Mouse (Mus musculus): ENCODE measurements at regions not wholly inside any gene's neighbourhood (a gene's known extent, or its start where the extent isn't known, plus 50 kb on each side); places are given as distances from the start of the nearest gene placed in this dataset.
"Not testable (repeated sequence)": the region's sequence is repeated elsewhere in the genome, so short reads cannot be mapped to it uniquely, and the experiment has no call there.

DNA sequence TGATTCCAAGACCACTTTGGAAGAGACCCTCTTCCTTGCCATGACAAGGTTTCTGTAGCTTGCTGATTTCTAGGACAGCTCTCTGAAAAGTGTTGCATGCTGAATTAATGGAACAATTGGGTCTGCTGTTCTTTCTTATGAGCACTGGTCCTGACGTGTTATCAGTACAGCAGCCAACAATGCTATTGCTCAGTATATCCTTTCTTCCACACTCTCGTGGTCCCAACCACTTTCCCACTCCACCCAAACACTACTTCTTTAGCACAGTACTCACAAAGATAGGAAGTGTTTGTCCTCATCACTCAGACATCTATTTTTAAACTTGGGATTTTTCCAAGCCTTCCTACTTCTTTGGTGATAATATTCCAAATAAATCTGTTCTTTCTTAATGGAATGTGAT is 233.2 kb upstream of the Klf6 start:
- DNase-seq = no peak

DNA sequence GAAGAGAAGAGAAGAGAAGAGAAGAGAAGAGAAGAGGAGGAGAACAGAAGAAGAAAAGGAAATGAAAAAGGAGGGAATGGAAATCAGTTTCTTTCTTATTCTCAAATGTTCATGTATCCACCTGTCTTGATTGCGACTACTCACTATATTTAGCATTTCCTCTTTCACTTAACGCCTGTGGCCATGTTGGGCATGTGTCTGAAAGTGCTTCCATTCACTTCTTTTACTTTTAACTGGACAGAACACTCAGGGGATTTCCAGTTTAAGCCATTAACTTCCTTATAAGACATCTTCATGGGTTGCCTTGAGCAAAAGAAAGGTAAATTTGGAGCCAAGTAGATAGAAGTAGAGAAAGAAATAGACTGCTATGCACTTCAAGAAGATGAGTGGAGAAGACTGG is 226.3 kb upstream of the Klf6 start:
- DNase-seq = no peak

DNA sequence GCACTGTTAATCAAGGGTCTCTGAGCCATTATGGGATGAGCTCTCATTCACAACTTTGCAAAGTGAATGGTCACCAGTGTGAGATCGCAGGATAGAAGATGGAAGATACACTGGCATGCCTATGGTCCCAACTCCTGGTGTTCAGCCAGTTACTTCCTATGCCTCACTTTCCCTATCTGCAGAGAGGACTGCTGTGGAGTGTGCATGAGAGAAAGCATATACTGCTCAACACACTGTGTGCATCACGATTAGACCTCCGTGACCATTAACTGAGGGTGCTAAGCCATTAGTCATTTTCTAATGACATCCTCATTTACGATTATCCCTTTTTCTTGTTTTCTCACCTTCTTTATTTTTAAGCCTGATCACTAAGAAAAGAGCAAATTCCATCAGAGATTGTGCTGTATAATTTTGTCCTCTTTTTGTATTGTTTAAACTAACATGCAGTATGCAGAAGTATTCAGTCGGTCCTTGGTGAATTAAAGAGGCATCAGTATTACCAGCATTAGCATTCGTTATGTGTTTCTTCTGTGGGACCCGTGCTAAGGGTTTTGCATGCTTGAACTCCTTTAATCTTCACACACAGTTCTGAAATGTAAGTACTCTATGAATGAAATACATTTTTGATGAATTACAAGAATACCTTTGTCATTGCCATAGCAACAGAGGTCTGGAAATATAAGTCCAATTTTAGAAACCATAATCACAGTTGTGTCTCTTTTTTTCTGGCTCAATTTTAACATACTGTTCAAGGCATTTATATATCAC is 219.4 kb upstream of the Klf6 start:
- no peak for DNase-seq

DNA sequence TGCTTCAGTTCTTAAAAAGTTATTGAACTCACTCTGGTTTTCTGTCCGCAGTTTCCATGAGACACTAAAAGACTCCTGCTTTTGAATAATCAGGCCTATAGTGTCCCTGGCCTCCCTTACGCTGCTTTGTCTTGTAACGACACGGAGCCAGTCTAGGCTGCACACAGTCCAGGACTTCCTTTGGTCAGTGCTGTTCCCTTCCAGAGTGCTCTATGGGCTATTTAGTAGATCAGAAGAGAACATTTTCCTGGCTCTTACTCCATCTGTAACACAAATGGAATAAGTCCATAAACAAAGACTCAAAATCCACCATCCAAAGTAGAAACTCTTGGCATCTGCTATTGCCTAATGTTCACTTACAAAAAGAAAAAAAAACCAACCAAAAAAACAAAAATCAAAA is 213.0 kb upstream of the Klf6 start:
- no peak for DNase-seq

DNA sequence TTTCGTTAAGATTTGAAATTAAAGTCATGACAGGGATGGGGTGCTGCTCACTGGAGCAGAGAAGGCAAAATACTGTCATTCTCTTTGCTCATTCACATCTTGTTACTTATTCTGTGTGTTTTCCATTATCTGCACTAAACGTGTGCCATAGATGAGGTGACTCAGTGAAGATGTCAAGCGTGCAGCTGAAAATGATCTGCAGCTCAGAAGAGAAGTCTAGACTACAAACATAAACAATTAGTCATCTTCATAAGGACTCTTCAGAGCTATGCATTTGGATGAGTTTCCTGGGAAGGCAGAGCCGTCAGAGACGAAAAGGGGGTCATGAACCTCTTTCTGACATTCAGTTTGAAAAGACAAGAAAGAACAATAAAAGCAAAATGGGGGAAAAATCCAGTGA is 203.7 kb upstream of the Klf6 start:
- no peak for DNase-seq

DNA sequence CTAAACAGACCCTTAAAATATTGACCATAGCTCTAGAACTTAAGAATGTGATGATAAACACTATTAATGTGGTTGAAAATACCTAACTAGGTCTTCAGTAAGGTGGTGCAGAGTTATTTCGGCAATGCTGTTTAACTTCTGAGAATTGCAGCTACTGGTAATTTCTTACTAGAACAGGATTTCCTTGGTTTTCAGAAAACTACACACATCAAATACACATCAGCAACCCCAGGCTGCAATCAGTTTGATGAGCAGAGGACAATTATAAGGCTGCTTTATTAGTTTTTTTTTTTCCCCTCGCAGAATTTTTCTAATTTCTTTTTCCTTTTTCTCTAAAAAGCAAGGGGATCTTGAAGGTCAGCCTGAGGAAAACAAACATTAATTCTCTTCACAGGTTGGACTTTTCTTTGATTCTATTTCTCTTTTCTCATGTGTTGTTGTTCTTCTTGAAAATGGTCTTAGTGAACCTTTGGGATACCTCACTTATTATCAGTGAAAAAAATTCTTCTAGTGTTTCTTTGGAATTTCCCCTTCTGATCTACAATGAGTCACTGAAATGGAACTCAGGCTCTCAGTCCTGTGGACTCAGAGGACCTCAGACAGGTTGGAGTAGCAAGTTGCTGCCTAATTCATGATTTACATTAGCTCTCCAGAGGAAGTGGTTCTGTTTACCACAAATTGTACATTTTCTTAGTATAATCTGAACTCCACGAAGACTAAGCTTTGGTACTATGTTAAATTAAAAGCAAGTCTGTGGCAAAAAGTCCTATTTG is 194.9 kb upstream of the Klf6 start:
- DNase-seq = no peak

GRCm38 (mm10) chr13:5675668-5676067 is 185.6 kb upstream of the Klf6 start:
- no peak for DNase-seq

DNA sequence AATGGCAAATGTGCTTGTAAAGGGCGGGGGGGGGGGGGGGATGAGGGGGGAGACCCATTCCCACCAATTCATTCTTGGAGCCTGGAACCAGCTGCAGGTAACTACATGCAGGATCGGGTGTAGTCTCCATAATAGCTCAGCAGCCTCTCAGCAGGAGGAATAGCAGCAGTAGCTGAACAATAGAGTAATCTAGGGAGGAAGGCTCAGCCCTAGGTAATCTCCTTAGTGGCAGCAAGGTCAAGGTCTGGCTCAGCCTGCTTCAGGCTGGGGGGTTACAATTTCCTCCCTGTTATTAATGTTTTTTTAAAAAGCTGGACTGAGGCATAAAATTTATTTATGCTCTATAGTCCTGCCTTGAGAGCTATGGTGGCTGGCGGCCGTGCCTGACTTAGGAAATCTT is 171.2 kb upstream of the Klf6 start:
- DNase-seq = no peak

DNA sequence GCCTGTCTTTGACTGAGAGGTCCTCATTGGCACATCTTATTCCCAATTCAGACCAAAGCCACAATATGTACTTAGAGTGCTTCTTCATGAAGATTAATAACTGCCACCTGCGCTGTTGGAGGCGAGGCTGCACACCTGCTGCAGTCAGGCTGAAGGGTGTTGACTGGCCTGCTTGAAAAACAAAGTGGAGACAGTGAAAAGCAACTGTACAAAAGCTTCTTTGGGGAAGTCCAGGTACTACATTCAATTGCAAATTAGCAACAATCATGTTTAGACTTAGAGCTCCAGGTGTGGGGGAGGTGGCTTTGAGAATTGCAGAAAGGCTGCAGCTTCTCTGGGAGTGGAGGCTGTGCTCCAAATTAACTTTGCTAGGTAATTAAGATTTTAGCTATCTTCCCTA is 170.6 kb upstream of the Klf6 start:
- DNase-seq = not testable (repeated sequence)

DNA sequence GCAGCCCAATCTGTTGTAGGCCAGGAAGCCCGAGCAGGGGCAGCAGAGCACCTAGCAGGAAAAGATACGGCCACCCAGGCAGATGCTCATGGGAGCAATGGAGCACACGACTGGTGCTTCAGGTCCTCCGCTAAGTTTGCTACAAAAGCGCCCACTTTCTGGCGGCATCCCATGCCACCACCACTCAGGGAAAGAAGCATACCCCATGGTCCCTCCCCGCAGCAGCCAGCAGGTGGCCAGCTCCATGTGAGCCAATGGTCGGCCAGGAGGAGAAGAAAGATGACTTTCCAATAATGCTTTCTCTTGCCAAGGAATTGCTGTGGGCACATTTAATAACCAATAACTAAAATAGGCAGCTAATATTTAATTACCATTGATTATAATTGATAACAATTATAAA is 166.7 kb upstream of the Klf6 start:
- no peak for DNase-seq

- not testable (repeated sequence) for DNase-seq
Measured at GRCm38 (mm10) chr13:5695581-5695980, 165.7 kb upstream of the Klf6 start.

GRCm38 (mm10) chr13:5696377-5696776 is 164.9 kb upstream of the Klf6 start:
- DNase-seq = no peak

DNA sequence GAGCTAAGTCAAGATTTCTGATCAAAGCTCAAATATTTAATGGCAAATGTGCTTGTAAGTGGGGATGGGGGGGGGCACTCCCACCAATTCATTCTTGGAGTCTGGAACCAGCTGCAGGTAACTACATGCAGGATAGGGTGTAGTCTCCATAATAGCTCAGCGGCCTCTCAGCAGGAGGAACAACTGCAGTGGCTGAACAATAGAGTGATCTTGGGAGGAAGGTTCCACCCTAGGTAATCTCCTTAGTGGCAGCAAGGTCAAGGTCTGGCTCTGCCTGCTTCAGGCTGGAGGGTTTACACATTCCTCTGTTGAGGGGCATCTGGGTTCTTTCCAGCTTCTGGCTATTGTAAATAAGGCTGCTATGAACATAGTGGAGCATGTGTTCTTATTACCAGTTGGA is 164.0 kb upstream of the Klf6 start:
- DNase-seq = not testable (repeated sequence)

- DNase-seq = no peak
Measured at GRCm38 (mm10) chr13:5702071-5702470, 159.2 kb upstream of the Klf6 start.

- DNase-seq = no peak
Measured at GRCm38 (mm10) chr13:5704991-5705390, 156.3 kb upstream of the Klf6 start.

DNA sequence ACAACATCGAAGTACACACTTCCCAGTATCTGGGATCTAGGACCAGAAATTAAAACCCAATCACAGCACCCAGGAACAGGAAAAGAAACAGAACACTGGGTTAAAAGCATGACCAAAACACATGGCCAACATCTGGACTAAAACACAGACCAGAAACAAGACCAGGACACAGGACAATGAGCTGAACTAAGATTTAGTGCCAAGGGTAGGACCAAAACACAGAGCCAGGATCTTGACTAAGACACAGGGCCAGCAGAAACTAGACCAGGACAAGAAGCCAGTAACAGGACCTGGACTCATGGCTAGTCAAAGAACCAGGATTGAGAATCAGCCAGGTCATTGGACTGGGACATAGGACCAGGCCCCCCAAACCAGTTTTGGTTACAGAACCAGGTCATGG is 149.6 kb upstream of the Klf6 start:
- no peak for DNase-seq

- DNase-seq = peak; percentile 24
Measured at GRCm38 (mm10) chr13:5713195-5713863, 148.0 kb upstream of the Klf6 start.

- DNase-seq = peak; percentile 51
Measured at GRCm38 (mm10) chr13:5714191-5714591, 147.1 kb upstream of the Klf6 start.

GRCm38 (mm10) chr13:5714793-5715192 is 146.5 kb upstream of the Klf6 start:
- no peak for DNase-seq

GRCm38 (mm10) chr13:5716749-5717148 is 144.5 kb upstream of the Klf6 start:
- no peak for DNase-seq

- no peak for DNase-seq
Measured at GRCm38 (mm10) chr13:5723319-5723718, 138.0 kb upstream of the Klf6 start.

- no peak for DNase-seq
Measured at GRCm38 (mm10) chr13:5724364-5724763, 136.9 kb upstream of the Klf6 start.

GRCm38 (mm10) chr13:5725984-5726383 is 135.3 kb upstream of the Klf6 start:
- DNase-seq = no peak

DNA sequence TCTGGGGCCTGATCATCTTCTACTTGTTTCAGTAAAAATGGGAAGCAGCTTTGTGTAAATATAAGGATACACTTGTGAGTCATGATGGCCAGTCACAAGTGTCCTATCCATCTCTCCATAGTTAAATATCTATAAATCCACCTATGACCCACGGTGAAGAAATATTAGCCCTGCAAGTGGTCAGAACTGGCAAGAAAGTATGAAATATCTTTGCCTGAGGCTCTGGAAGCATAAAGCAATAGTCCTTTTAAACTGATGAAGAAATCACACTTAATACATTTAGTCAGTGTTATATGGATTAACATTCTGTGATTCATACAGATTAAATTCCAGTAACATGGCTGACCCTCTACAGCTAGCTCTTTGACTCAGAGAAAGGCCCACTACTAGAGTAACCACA is 134.8 kb upstream of the Klf6 start:
- DNase-seq = no peak
